Mouse (Mus musculus): Measurements from ENCODE around the gene Ttc23l. TPM values are rescaled to one million over a fixed set of nuclear protein-coding genes. Genes with fewer than 3 reads are reported as not detected.
"Not testable (repeated sequence)": the region's sequence is repeated elsewhere in the genome, so short reads cannot be mapped to it uniquely, and the experiment has no call there.

Gene Ttc23l
- polyA plus RNA-seq, 1 experiment = not detected

- 79% methylated on average over 16 of the region's 16 CpGs for WGBS
- TF ChIP-seq CTCF (IDR thresholded peaks at IDR 0.05; ENCODE audit: control insufficient read depth, insufficient read depth, low read length) = no peak
- TF ChIP-seq POLR2A (IDR thresholded peaks at IDR 0.05; ENCODE audit: borderline replicate concordance, control insufficient read depth, low read depth, low read length) = no peak
- Histone ChIP-seq H3K27ac (ENCODE audit: control insufficient read depth, insufficient read depth, low read depth, low read length, poor library complexity) (no peak overlapping the region), H3K4me3 (replicated peaks; ENCODE audit: control insufficient read depth, low read depth, low read length) (no peak overlapping the region), H3K4me1 (ENCODE audit: control insufficient read depth, insufficient read depth, low read length) (no peaks in the 10 kb centered on the region)
Measured at GRCm38 (mm10) chr15:10540271-10541088, 18.0 kb downstream of the Ttc23l start.

GRCm38 (mm10) chr15:10535969-10536368 lies 22.5 kb downstream of the Ttc23l start:
- H3K4me3 ChIP-seq (replicated peaks; ENCODE audit: control insufficient read depth, low read depth, low read length) = no peak overlapping the region
- 84% methylated on average over 7 of the region's 7 CpGs for WGBS
- no peak for TF ChIP-seq CTCF (IDR thresholded peaks at IDR 0.05; ENCODE audit: control insufficient read depth, insufficient read depth, low read length)
- no peak for TF ChIP-seq POLR2A (IDR thresholded peaks at IDR 0.05; ENCODE audit: borderline replicate concordance, control insufficient read depth, low read depth, low read length)
- H3K4me1 ChIP-seq (ENCODE audit: control insufficient read depth, insufficient read depth, low read length) = no peaks in the 10 kb centered on the region
- H3K27ac ChIP-seq (ENCODE audit: control insufficient read depth, insufficient read depth, low read depth, low read length, poor library complexity) = no peak overlapping the region

- TF ChIP-seq POLR2A (IDR thresholded peaks at IDR 0.05; ENCODE audit: borderline replicate concordance, control insufficient read depth, low read depth, low read length) (no peak), CTCF (IDR thresholded peaks at IDR 0.05; ENCODE audit: control insufficient read depth, insufficient read depth, low read length) (no peak)
- no peaks in the 10 kb centered on the region for H3K4me1 ChIP-seq (ENCODE audit: control insufficient read depth, insufficient read depth, low read length)
- WGBS = 80% methylated on average over 5 of the region's 5 CpGs
Measured at GRCm38 (mm10) chr15:10534591-10534990, 23.9 kb downstream of the Ttc23l start.

GRCm38 (mm10) chr15:10533361-10533760 lies 25.1 kb downstream of the Ttc23l start:
- not testable (repeated sequence) for H3K27ac ChIP-seq (ENCODE audit: control insufficient read depth, insufficient read depth, low read depth, low read length, poor library complexity); H3K4me1 ChIP-seq (ENCODE audit: control insufficient read depth, insufficient read depth, low read length); H3K4me3 ChIP-seq (replicated peaks; ENCODE audit: control insufficient read depth, low read depth, low read length)
- WGBS = 86% methylated on average over 10 of the region's 10 CpGs

More at GRCm38 (mm10) chr15:10534591-10534990, 23.9 kb downstream of the Ttc23l start:
- no peak overlapping the region for H3K4me3 ChIP-seq (replicated peaks; ENCODE audit: control insufficient read depth, low read depth, low read length)
- no peak overlapping the region for H3K27ac ChIP-seq (ENCODE audit: control insufficient read depth, insufficient read depth, low read depth, low read length, poor library complexity)

- TF ChIP-seq POLR2A (IDR thresholded peaks at IDR 0.05; ENCODE audit: borderline replicate concordance, control insufficient read depth, low read depth, low read length) (no peak), CTCF (IDR thresholded peaks at IDR 0.05; ENCODE audit: control insufficient read depth, insufficient read depth, low read length) (no peak)
- no peak overlapping the region for H3K27ac ChIP-seq (ENCODE audit: control insufficient read depth, insufficient read depth, low read depth, low read length, poor library complexity)
- WGBS = 66% methylated on average over 4 of the region's 4 CpGs
Measured at GRCm38 (mm10) chr15:10531352-10531751, 27.1 kb downstream of the Ttc23l start.

GRCm38 (mm10) chr15:10525896-10526295 lies 32.6 kb downstream of the Ttc23l start:
- WGBS = 61% methylated on average over 1 of the region's 1 CpGs
- no peak overlapping the region for H3K4me3 ChIP-seq (replicated peaks; ENCODE audit: control insufficient read depth, low read depth, low read length)
- no peak for TF ChIP-seq POLR2A (IDR thresholded peaks at IDR 0.05; ENCODE audit: borderline replicate concordance, control insufficient read depth, low read depth, low read length)
- TF ChIP-seq CTCF (IDR thresholded peaks at IDR 0.05; ENCODE audit: control insufficient read depth, insufficient read depth, low read length) = no peak
- no peaks in the 10 kb centered on the region for H3K4me1 ChIP-seq (ENCODE audit: control insufficient read depth, insufficient read depth, low read length)
- H3K27ac ChIP-seq (ENCODE audit: control insufficient read depth, insufficient read depth, low read depth, low read length, poor library complexity) = no peak overlapping the region

More at GRCm38 (mm10) chr15:10531352-10531751, 27.1 kb downstream of the Ttc23l start:
- no peaks in the 10 kb centered on the region for H3K4me1 ChIP-seq (ENCODE audit: control insufficient read depth, insufficient read depth, low read length)
- no peak overlapping the region for H3K4me3 ChIP-seq (replicated peaks; ENCODE audit: control insufficient read depth, low read depth, low read length)

- 85% methylated on average over 7 of the region's 7 CpGs for WGBS
- Histone ChIP-seq H3K27ac (ENCODE audit: control insufficient read depth, insufficient read depth, low read depth, low read length, poor library complexity) (no peak overlapping the region), H3K4me1 (ENCODE audit: control insufficient read depth, insufficient read depth, low read length) (no peaks in the 10 kb centered on the region), H3K4me3 (replicated peaks; ENCODE audit: control insufficient read depth, low read depth, low read length) (no peak overlapping the region)
- TF ChIP-seq CTCF (IDR thresholded peaks at IDR 0.05; ENCODE audit: control insufficient read depth, insufficient read depth, low read length) (no peak), POLR2A (IDR thresholded peaks at IDR 0.05; ENCODE audit: borderline replicate concordance, control insufficient read depth, low read depth, low read length) (no peak)
Measured at GRCm38 (mm10) chr15:10515166-10515565, 43.3 kb downstream of the Ttc23l start.

GRCm38 (mm10) chr15:10506099-10506498 lies 52.4 kb downstream of the Ttc23l start:
- Histone ChIP-seq H3K4me1 (ENCODE audit: control insufficient read depth, insufficient read depth, low read length) (no peaks in the 10 kb centered on the region), H3K4me3 (replicated peaks; ENCODE audit: control insufficient read depth, low read depth, low read length) (no peak overlapping the region), H3K27ac (ENCODE audit: control insufficient read depth, insufficient read depth, low read depth, low read length, poor library complexity) (no peak overlapping the region)
- TF ChIP-seq CTCF (IDR thresholded peaks at IDR 0.05; ENCODE audit: control insufficient read depth, insufficient read depth, low read length) = no peak
- TF ChIP-seq POLR2A (IDR thresholded peaks at IDR 0.05; ENCODE audit: borderline replicate concordance, control insufficient read depth, low read depth, low read length) = no peak
- WGBS = 74% methylated on average over 11 of the region's 11 CpGs
